Mouse (Mus musculus) embryo, embryonic 10.5 days (tissue): ENCODE data around the gene Cryaa.

Experiments
- DNase-seq: peaks from one replicate; pipeline ENCODE4 v3.0.0-alpha.2; 2015; ENCODE audit warnings: low spot score

Gene Cryaa

DNA sequence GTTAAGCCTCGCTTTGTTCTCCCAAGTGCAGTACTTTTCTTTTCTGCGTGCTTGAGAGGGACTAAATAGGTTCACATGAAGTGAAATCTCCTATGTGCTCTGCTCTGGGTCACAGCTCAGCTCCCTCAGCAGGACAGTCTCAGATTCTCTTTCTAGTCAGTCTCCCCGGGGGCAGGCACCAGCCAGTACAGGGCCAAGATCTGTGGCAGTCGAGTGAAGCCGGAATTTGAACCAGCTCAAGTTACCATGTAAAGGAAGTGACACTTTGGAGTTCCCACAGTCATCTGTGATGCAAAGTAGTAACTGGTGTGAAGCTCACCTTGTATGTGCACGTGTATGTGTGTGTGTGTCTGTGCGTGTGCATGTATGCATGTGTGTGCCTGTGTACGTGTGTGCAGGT is 32.8 kb downstream of the Cryaa start:
- peak; percentile 16 for DNase-seq

DNA sequence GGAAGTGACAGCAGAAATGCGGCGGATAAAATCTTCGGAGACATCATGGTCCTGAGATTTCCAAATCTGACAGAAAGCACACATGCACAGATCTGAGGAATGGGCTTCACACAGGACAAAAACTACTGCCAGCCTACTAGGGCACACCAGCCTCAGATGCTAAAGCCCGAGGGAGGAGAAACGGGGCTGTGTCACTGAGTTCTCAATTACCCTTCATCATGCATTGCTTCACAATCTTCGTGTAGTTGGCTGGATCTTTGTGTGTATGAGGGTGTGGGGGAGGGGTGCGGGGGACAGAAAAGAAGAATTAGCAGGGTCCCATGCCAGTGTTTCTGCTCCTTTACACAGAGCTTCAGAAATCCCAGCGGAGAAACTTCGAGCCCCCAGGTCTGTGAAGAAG is 36.1 kb downstream of the Cryaa start:
- DNase-seq = no peak

DNA sequence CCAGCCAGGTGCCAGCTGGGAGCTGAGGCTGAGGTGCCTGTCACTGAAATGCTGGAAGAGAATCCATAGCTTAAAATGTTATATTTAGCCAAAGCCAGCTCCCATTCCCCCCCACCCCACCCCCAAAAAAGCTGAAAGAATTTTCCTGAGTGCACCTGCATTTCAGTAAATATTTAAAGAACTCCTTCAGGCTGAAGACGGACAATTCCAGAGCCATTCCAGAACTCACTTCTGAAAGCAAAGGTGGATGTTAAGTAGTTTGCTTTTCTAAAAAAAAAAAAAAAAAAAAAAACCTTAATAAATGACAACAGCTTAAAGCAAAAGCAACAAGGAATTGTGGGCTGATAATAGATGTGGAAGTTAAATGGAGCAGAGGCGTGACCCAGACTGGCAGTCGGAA is 36.5 kb downstream of the Cryaa start:
- no peak for DNase-seq

DNA sequence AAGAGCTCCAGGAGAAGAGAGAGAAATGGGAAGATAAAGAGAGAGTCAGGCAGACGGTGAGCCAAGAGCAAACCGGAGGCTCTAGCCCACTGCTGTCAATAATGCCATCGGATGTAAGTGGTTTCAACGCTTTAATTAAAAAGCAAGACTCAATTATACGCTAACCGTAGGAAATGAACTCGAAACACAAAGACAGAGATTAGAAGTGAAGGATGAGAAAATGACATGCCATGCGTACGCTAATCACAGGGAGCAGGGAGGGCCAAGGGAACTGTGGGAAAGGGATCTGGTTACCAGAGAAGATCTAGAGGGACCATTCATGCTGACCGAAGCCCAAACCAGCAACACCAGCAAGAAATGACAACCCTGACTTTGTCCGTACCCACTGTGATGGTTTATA is 37.4 kb downstream of the Cryaa start:
- no peak for DNase-seq

DNA sequence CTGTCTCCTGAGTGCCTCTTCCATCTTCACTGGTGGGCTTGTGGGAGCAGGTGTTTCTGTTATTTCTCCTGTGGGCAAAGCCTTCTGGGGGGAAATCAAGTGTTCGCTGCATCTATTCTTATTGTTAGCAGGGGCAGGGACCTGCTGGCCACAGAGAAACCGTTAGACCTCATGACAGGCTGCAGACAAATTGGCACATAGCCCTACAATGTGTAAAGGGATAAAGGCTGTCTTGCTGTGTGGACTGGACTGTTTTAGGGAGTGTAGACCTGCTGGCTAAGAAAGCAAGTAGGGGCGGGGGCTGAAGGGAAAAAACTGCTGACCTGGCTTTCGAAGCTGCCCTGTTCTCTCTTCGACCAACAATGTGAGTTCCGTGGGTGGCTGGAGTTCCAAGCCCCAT is 44.0 kb downstream of the Cryaa start:
- no peak for DNase-seq

DNA sequence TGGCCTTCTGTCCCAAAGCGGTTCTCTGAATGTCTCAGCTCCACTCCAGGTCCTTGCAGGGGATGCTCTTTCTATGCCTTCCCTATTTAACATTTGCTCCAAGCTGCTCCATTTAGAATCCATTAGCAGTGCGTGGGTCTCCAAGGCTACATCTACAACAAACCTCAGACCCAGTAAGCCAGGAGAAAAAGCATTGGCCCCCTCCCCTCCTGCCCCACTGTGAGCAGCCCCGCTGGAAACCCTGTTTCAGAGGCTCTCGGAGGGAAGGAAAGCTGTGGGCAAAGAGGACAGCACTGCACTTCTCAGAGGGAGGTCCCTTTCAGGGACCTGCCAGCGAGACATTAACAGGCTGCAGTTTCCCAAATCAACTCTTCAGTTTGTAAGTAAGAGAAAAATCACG is 47.8 kb downstream of the Cryaa start:
- no peak for DNase-seq

DNA sequence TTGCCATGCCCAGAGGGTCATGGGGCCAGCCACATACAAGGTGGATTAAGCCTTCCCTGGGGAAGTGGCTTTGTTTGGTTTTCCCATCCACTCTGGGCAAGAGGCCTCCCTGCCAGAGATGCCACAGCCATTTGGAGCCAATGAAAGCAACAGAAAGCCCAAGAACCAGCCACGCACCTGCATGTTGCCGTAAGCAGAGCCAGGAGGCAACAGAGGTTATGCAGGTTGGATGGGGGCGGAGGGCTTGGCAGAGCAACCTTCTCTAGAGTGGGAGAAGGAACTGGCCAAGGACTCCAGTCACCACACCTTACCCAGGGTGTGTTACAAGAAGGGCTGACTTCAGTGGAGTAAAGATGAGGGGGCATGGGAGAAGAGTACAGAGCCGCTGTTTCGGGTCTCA is 48.6 kb downstream of the Cryaa start:
- DNase-seq = no peak

DNA sequence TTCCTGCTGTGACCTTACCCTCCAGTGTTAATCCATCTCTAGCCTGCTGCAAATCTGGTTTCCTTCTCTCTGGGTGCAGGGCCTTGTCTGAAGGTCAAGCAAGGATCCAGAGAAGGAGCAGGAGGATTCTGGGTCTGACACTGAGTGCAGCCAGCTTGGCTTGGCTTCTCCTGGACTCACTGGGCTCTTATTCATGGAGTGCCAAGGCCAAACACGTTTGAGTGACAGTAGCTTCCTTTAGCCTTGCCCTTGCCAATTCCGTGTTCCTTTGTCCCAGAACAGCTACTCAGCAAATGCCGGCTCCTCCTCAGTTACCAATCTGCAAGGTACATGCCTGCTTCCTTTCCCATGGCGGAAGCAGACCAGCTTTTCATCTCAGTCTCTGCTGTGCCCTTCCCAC is 49.6 kb downstream of the Cryaa start:
- DNase-seq = no peak

DNA sequence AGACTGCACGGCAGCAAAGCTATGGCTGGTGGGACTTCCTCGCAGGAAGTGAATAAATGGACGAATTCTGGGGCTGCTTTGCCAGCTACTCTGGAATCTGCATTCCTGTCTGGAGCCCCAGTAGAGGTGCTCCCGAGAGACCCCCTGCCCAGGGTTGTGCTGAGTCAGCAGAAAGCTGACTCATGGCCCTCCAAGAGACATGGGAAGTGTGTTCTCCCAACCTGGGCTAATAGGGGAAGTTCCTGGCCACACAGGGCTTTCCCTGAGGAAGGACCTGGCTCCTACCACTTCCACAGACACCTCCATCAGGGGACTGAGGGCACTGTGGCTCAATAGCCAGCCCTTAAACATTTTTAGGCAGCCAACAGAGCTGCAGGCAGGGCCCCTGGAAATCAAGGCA is 50.4 kb downstream of the Cryaa start:
- no peak for DNase-seq

DNA sequence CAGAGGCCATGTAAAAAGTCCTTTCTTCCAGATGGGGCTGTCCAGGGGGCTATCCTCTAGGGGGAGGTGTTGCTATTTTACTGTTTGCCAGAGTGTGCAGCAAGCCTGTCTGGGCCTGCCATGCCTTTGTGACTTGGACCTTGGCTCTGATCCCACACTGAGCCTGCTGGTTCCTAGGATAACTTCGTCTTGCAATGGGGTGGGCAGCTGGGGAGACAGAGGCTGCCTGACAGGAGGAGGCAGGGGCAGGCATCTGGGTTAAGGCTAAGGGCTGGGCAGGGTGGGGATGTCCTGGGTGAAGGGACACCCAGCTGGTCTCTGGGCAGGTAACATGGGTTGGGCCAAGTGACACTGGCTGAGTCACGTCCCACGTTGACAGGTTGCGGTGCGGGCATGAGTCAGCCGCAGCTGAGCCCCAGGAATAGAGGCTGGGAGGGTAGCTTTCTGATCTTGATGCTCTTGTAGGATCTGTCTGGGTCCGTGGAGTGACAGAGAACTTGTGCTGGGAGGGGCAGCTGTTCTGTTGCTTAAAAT is 51.4 kb downstream of the Cryaa start:
- peak; percentile 38 for DNase-seq

DNA sequence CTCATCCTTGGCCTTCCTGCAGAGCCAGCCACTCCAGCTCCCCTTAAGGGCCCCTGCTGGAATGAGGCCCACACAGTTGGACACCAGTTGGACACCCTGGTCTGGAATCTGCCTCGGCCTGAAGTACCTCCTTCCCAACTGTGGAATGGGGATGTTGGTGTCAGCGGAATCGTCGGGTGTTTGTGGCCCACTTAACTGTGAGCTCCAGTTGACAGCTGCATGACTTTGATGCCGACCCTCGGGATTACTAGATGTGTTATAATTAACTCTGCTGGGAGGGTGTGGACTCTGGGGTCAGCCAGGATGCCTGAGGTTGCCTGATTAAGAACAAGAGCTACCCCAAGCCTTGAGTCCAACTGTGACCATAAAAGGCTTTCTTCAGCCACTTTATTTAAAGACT is 53.4 kb downstream of the Cryaa start:
- no peak for DNase-seq
